Mouse (Mus musculus) brain, embryonic 18.5 days (tissue): Measurements from ENCODE around the gene Olfr1340.

ENCODE experiments used
- DNase-seq: peaks from one replicate; pipeline ENCODE4 v3.0.0-alpha.2; 2012; ENCODE audit warnings: low read depth, low spot score

The Olfr1340 gene

DNA sequence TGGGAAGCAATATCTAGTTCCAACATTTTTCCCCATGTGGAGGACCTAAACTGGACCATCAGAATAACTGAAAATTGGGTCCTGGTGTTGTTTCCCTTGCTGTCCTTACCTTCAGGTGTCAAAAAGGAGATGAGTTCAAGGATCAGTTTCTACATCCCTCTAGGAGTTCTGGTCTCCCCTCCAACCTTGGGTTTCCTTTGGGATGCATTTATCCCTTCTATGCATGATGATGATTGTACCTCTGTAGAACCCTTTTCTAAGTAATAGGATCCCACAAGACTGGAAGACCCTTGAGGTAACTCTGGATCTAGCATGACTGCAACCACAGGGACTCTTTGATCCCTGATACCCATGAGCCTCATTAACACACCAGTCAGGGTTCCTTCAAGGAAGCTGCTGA lies at the start of gene Olfr1340:
Olfr1340 (plus strand) TSS at position 301 of the 400 bp plus-strand sequence.
- no peak for DNase-seq

DNA sequence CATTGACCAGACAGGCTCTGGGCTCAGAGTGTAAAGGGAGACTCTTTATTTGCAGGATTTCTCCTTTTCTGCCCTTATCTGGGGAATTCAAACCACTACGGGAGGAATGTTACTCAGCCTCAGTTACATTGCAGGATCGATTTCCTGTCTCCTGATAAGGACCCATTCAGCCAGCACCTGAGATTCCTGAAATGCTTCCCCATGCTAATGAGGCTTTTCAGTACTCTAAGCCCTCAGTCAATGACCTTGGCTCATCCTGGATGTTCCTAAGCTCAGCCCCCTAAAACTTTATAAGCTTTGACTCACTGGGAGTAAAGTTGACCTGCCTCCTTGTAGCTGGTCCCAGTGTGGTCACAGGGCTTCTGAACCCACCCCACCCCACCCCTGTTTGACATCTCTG lies 32.9 kb upstream of the Olfr1340 start:
- DNase-seq, result no peak

DNA sequence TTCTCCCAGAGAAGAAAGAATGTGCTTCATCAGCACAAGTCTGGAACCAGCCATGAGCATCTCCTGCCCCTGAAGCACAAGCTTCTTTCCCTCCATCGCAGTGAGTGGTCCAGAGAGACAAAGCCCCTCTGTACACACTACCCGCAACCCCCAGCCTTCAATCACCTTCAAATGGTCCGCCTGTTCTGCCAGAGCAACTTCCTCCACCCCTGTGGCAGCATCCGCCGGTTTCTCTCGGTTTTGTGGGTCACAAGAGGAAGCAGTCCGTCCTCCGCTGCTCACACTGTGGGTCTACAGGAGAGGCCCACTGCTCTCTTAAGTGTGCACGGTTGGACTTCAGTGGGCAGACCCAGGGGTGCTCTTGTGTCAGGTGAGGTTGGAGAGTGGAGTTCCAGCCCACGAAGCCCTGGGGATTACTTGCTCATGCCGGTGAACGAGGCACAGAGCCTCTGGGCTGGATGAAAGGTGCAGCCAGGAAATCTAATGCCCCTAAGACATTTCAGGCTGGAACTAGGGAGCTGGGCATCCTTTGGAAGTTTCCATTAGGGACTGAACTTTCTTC lies 27.4 kb upstream of the Olfr1340 start, which contains the start of gene Olfr1342:
Olfr1342 (minus strand) TSS at position 345 of the 562 bp plus-strand sequence.
- no peak for DNase-seq

DNA sequence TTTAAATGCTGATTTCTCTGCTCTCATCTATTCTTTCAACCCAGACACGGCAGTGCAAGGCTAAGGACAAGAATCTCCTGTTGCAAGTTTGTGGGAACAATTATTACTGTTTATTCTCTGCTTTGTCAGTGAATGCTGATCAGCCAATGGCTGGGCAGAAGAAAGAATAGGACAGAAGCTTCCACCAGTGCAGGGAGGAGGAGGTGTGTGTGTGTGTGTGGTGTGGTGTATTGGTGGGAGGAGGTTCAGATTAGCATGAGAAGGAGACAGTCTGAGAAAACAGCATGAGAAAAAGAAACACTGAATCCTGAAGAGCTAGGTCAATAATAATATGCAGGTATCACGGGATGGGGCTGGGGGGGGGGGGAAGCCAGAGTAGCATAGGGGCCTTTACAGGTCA lies 26.1 kb upstream of the Olfr1340 start:
- DNase-seq, result no peak

DNA sequence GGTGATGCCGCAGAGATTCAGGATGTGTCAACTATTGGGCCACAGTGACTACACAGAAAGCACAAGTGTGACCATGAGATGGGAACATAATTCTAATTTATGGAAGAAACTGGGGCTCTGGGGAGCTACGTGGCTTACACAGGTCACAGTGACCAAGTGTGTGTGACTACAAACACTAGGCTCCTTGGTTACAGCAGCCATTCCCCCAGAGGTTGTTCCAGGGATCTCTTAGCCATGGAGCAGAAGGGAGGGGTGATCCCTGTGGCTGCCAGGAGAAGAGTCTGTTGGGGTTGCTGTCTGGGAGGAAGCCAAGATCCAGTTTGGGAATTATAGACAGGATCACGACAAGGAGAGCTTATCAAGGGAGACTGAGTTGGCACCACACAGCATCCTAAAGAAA lies 16.7 kb upstream of the Olfr1340 start, which contains the start of gene Olfr1341:
Olfr1341 (plus strand) TSS at position 301 of the 400 bp plus-strand sequence.
- no peak for DNase-seq

DNA sequence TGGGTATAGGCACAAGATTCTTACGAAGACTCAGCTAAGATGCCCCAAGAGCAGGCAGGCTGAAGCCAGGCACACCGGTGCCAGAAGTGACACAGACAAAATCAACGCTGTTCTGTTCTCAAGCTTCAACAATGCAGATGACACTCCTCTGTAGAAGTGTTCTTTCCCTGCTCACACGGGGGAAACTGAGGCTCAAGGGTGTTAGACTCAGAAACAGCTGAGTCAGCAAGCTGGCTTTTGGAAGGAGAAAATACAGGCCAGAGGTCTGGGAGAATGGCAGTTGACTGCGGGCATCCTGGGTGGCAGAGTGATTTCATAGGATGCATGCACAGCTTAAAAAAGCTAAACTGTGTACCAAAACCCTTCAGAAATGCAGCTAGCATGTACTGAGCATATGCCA lies 11.9 kb upstream of the Olfr1340 start:
- DNase-seq, result no peak

DNA sequence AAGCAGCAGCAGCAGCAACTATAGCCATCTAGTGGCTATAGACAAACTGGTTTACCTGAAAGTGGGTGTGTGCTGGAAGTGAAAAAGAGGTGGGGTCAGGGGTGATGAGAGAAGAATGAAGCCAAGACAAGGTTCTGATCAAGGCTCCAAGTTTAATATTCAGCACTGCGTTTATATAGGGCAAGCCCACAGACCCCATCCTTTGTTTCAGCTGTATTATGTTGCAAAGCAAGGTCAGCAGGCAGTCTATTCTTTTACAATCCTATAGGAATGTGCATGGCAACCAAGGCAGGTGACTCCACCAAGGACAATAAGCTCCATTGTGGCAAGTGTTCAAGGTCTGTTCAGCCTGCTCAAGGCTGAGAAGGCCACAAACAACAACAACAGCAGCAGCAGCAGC lies 8.3 kb upstream of the Olfr1340 start:
- DNase-seq, result no peak

DNA sequence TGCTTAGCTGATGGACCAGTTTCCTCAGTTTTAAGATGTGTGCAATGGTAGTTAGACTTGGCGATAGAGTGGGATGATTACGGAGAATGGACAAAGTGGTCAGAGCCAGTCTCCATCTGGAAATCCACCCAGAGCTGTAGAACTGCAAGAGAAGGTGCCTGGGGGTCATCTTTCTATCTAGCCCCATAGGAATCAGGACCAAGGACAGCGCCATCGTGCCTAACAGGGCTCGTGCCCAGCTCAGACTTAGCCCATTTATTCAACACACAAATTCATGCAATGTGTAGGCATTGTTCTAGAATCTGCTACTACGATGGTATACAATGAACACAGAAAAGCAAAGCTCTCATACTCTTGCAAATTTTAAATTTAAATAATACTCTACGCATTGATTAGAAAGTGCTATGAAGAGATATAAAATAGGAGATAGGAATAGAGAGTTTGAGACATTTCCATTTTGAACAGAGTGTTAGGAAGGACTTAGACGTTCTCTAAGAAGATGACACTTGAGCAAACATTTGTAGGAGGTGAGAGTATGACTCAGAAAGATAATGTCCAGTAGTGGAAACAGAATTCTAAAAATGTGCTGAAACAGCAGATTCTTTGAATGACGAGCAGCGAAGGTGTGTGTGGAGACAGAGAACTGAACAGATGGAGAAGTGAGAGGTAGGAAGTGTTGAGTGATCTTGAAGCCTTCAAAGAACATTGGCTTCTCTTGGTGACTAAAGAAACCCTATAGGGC lies 2.0 kb downstream of the Olfr1340 start:
- DNase-seq, result no peak

DNA sequence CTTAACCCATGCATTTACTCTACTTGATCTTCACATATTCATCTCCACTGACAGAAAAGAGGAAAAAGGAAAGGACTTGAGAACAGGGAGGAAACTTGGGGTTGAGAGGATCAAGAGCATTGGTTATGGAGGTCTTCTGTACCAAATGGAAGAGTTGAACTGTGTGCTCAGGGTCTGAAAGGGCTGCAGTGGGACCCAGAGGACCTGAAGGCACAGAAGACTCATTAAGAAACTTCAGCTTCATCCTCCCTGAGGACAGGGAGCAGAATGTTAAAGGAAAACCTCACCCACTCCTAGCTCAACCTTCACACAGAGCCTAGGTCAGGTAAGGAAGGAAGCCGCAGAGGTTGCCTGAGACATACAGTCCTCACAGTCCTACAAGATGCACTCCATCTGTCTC lies 11.9 kb downstream of the Olfr1340 start, which contains the start of gene Olfr1339:
Olfr1339 (plus strand) TSS at position 301 of the 400 bp plus-strand sequence.
- no peak for DNase-seq

DNA sequence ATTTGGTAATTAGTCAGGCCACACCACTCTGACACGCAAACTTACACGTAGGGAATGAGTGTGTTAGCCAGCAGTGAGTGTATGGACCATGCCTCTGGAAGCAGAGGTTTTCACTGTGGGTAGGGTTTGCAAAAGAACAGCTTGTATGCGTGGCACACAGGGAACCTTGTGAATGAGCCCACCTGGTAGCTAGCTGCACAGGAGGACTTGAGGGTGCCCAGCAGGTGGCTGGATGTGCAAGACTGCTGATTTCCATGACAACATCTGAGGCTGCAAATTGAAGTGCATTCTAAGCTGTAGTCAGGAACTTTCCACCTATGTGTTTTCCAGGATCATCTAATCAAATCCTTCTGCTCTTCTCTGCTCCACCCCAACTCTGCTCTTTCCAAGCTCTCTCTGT lies 19.6 kb downstream of the Olfr1340 start:
- DNase-seq, result no peak

DNA sequence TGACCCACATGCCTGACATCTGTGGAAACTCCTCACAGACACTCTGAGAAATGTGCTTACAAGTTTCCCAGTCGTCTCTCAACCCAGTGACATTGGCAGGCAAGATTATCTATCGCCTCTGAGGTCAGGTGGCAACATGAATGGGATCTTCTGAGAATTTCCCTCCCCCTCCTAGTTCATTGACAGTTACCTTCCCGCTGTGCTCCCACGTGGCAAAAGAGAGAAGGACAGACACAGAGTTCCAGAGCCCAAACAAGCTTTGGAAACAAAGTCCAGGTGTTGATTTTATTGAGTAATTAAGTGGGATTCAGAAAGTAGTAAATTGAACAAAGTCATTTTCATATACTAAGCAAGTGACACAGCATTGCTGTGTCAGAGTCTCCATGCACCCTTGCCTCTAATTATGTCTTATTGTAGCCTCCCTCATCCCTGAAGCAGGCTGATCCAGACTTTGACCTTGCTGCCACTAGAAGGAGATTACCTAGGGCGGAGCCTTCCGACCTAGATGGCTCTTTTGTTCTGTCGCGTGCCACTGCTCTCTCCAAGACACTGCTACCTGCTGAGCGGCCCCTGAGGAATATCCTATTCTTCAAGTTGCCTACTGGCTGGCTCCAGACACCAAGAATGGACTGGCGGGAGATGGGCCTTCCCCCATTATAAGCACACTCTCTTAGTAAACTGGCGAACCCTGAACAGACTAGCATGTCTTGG lies 21.2 kb downstream of the Olfr1340 start:
- DNase-seq, result no peak

DNA sequence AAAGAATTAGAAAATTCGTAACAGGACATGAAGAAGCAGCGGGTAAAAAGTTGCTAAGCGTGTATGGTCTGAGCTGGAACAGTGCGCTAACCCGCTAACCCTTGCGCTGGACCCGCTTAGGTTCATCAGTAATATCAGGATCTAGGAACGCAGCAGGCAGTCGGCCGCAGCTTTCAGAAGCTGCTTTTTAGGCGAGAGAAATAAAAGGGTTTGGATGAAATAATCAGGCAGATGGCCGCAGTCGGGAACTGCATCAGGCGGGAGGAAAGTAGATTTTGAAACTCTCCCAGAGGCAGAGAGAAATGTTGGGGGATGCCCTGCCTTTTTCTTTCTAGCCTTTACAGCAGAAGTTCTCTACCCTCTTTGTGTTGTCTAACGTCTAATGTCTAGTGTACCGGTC lies 21.9 kb downstream of the Olfr1340 start:
- no peak for DNase-seq

DNA sequence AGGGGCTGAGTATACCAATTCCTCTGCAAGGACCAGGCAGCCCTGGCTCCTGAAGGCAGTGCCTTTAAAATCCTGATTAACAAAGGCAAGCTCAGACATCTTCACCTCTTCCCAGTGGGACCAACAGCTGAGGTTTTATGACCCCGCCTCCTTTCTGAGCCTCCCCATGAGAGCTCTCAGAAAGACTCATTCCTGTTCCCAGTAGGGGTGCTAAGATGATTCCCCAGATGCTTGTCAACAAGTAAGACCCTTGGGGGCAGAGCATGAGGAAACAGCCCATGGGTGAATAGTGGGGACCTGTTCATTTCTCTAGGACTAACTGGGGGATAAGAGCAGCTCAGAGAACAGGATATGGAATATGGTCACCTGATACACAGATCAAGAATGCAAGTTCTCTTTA lies 38.7 kb downstream of the Olfr1340 start, which contains the start of gene Olfr1338:
Olfr1338 (minus strand) TSS at position 101 of the 400 bp plus-strand sequence.
- DNase-seq, result no peak
